Mouse (Mus musculus) hindbrain, embryonic 15.5 days (tissue): Measurements from ENCODE around the gene Foxn3. TPM values are rescaled to one million over a fixed set of nuclear protein-coding genes. Genes with fewer than 3 reads are reported as not detected.
A peak's percentile ranks its signal among the peaks of the same experiment; 100 is the strongest.

Experiments
- ATAC-seq: fragments of 200-750 bp; cut with Nextera tagmentation; 2 replicates; pipeline ENCODE4 v1.8.0; 2017; ENCODE audit warnings: low read depth, moderate number of reproducible peaks, moderate TSS enrichment; ENCODE audit not compliant: low FRiP score
- H3K27ac ChIP-seq: fragments of 300-500 bp; sonication (generic); replicated peaks from 2 replicates; pipeline ENCODE4 v1.5.1; 2015; ENCODE audit warnings: mild to moderate bottlenecking, inconsistent platforms
- H3K27me3 ChIP-seq: fragments of 300-500 bp; sonication (generic); 2 replicates; pipeline ENCODE4 v1.6.1; 2015; ENCODE audit warnings: control low read depth, inconsistent platforms
- H3K36me3 ChIP-seq: fragments of 300-500 bp; sonication (generic); 2 replicates; pipeline ENCODE4 v1.6.1; 2015; ENCODE audit warnings: control low read depth, inconsistent platforms
- H3K4me1 ChIP-seq: fragments of 300-500 bp; sonication (generic); replicated peaks from 2 replicates; pipeline ENCODE4 v1.6.1; 2015; ENCODE audit warnings: control low read depth, inconsistent platforms
- H3K4me2 ChIP-seq: fragments of 300-500 bp; sonication (generic); 2 replicates; pipeline ENCODE4 v1.6.1; 2015; ENCODE audit warnings: moderate library complexity, mild to moderate bottlenecking, inconsistent platforms
- H3K4me3 ChIP-seq: fragments of 300-500 bp; sonication (generic); 2 replicates; pipeline ENCODE4 v1.5.1; 2015; ENCODE audit warnings: mild to moderate bottlenecking, inconsistent platforms
- H3K9ac ChIP-seq: fragments of 300-500 bp; sonication (generic); 2 replicates; pipeline ENCODE4 v1.6.1; 2015; ENCODE audit warnings: inconsistent platforms
- H3K9me3 ChIP-seq: fragments of 300-500 bp; sonication (generic); 2 replicates; pipeline ENCODE4 v1.6.1; 2016; ENCODE audit warnings: control low read depth, inconsistent platforms
- WGBS: fragments of 180-500 bp; shearing (Covaris S2); methylation state at CpG from one replicate; pipeline ENCODE4 v1.1.7; 2015; 5-methylcytosine and 5-hydroxymethylcytosine counted together
- polyA plus RNA-seq: library from polyadenylated mRNA; unstranded; fragments of >200 nt; fragmentation: Nextera tagmentation; extraction: Ambion mirVana; gene quantifications from 2 replicates; pipeline ENCODE4 v1.2.1, GENCODE M21; 2015

Foxn3 gene
- polyA plus RNA-seq, 1 experiment from 2014 or later: 78.1 TPM

GRCm38 (mm10) chr12:99518126-99518525 lies 45.3 kb downstream of the Foxn3 start:
- no peak for ATAC-seq
- H3K9ac ChIP-seq: no peak overlapping the region
- 87% methylated on average over 12 of the region's 12 CpGs for WGBS

GRCm38 (mm10) chr12:99517296-99517695 lies 46.1 kb downstream of the Foxn3 start:
- H3K27me3 ChIP-seq: no peaks in the 10 kb centered on the region
- H3K9me3 ChIP-seq: no peaks in the 10 kb centered on the region
- 93% methylated on average over 5 of the region's 5 CpGs for WGBS
- H3K4me1 ChIP-seq: peaks cover 18% of the 10 kb centered on the region
- H3K27ac ChIP-seq: no peak overlapping the region
- H3K36me3 ChIP-seq: no peaks in the 10 kb centered on the region
- no peak overlapping the region for H3K4me3 ChIP-seq
- H3K4me2 ChIP-seq: no peak overlapping the region
- ATAC-seq: no peak
- H3K9ac ChIP-seq: no peak overlapping the region

More at GRCm38 (mm10) chr12:99518126-99518525, 45.3 kb downstream of the Foxn3 start:
- no peaks in the 10 kb centered on the region for H3K36me3 ChIP-seq
- H3K4me3 ChIP-seq: no peak overlapping the region
- H3K27ac ChIP-seq: no peak overlapping the region
- H3K27me3 ChIP-seq: no peaks in the 10 kb centered on the region
- peaks cover 18% of the 10 kb centered on the region for H3K4me1 ChIP-seq
- no peak overlapping the region for H3K4me2 ChIP-seq
- no peaks in the 10 kb centered on the region for H3K9me3 ChIP-seq

GRCm38 (mm10) chr12:99515481-99515880 lies 47.9 kb downstream of the Foxn3 start:
- WGBS: 80% methylated on average over 3 of the region's 3 CpGs
- Histone ChIP-seq H3K36me3 (no peaks in the 10 kb centered on the region), H3K4me1 (peaks cover 18% of the 10 kb centered on the region), H3K27me3 (no peaks in the 10 kb centered on the region), H3K4me2 (no peak overlapping the region), H3K4me3 (no peak overlapping the region), H3K9ac (no peak overlapping the region), H3K9me3 (no peaks in the 10 kb centered on the region), H3K27ac (no peak overlapping the region)
- no peak for ATAC-seq

- Histone ChIP-seq H3K4me3 (no peak overlapping the region), H3K4me1 (no peaks in the 10 kb centered on the region), H3K27me3 (no peaks in the 10 kb centered on the region), H3K4me2 (no peak overlapping the region), H3K36me3 (no peaks in the 10 kb centered on the region), H3K27ac (no peak overlapping the region), H3K9ac (no peak overlapping the region), H3K9me3 (no peaks in the 10 kb centered on the region)
- 96% methylated on average over 5 of the region's 5 CpGs for WGBS
- no peak for ATAC-seq
Observed at GRCm38 (mm10) chr12:99511644-99512043, 51.7 kb downstream of the Foxn3 start.

- no peak for ATAC-seq
- H3K4me3 ChIP-seq: no peak overlapping the region
- H3K27me3 ChIP-seq: no peaks in the 10 kb centered on the region
- no peak overlapping the region for H3K4me2 ChIP-seq
- no peaks in the 10 kb centered on the region for H3K4me1 ChIP-seq
- 48% methylated on average over 5 of the region's 5 CpGs for WGBS
- no peaks in the 10 kb centered on the region for H3K9me3 ChIP-seq
- H3K9ac ChIP-seq: no peak overlapping the region
- H3K36me3 ChIP-seq: no peaks in the 10 kb centered on the region
- no peak overlapping the region for H3K27ac ChIP-seq
Observed at GRCm38 (mm10) chr12:99510759-99511158, 52.6 kb downstream of the Foxn3 start.

GRCm38 (mm10) chr12:99502225-99502624 lies 61.2 kb downstream of the Foxn3 start:
- no peak overlapping the region for H3K9ac ChIP-seq
- H3K27me3 ChIP-seq: no peaks in the 10 kb centered on the region
- H3K9me3 ChIP-seq: no peaks in the 10 kb centered on the region
- no peak for ATAC-seq
- WGBS: 94% methylated on average over 4 of the region's 4 CpGs
- H3K4me2 ChIP-seq: no peak overlapping the region
- no peaks in the 10 kb centered on the region for H3K36me3 ChIP-seq
- peaks cover 15% of the 10 kb centered on the region for H3K4me1 ChIP-seq
- H3K4me3 ChIP-seq: no peak overlapping the region
- H3K27ac ChIP-seq: no peak overlapping the region

- H3K27me3 ChIP-seq: no peaks in the 10 kb centered on the region
- no peaks in the 10 kb centered on the region for H3K36me3 ChIP-seq
- H3K4me2 ChIP-seq: peak overlapping the region; percentile 52
- no peak overlapping the region for H3K4me3 ChIP-seq
- H3K9me3 ChIP-seq: no peaks in the 10 kb centered on the region
- H3K4me1 ChIP-seq: peaks cover 15% of the 10 kb centered on the region
- no peak overlapping the region for H3K27ac ChIP-seq
- 20% methylated on average over 9 of the region's 9 CpGs for WGBS
- no peak overlapping the region for H3K9ac ChIP-seq
- peak; percentile 64 for ATAC-seq
Observed at GRCm38 (mm10) chr12:99498978-99499694, 64.2 kb downstream of the Foxn3 start.

- Histone ChIP-seq H3K9me3 (no peaks in the 10 kb centered on the region), H3K36me3 (no peaks in the 10 kb centered on the region), H3K27ac (peak overlapping the region; percentile 72), H3K27me3 (no peaks in the 10 kb centered on the region), H3K4me2 (peak overlapping the region; percentile 52), H3K9ac (peak overlapping the region; percentile 18; the same call in 1 of the 2 replicates), H3K4me1 (peaks cover 15% of the 10 kb centered on the region), H3K4me3 (peak overlapping the region; percentile 19)
- peak; percentile 19; the same call in 1 of the 2 replicates for ATAC-seq
- 19% methylated on average over 18 of the region's 18 CpGs for WGBS
Observed at GRCm38 (mm10) chr12:99498189-99498977, 65.0 kb downstream of the Foxn3 start.

- Histone ChIP-seq H3K27me3 (no peaks in the 10 kb centered on the region), H3K4me3 (no peak overlapping the region), H3K9me3 (no peaks in the 10 kb centered on the region), H3K4me2 (no peak overlapping the region), H3K27ac (no peak overlapping the region), H3K36me3 (no peaks in the 10 kb centered on the region), H3K4me1 (peaks cover 15% of the 10 kb centered on the region), H3K9ac (no peak overlapping the region)
- no peak for ATAC-seq
- WGBS: 83% methylated on average over 3 of the region's 3 CpGs
Observed at GRCm38 (mm10) chr12:99496945-99497344, 66.4 kb downstream of the Foxn3 start.

GRCm38 (mm10) chr12:99490216-99490615 lies 73.2 kb downstream of the Foxn3 start:
- H3K4me1 ChIP-seq: 0 out of 2 replicates have a peak, but pooled peaks cover 7% of the 10 kb centered on the region
- no peak overlapping the region for H3K4me3 ChIP-seq
- no peak overlapping the region for H3K27ac ChIP-seq
- no peaks in the 10 kb centered on the region for H3K27me3 ChIP-seq
- WGBS: 87% methylated on average over 6 of the region's 6 CpGs
- H3K4me2 ChIP-seq: no peak overlapping the region
- no peaks in the 10 kb centered on the region for H3K9me3 ChIP-seq
- H3K36me3 ChIP-seq: no peaks in the 10 kb centered on the region
- no peak for ATAC-seq
- no peak overlapping the region for H3K9ac ChIP-seq

GRCm38 (mm10) chr12:99489001-99489592 lies 74.3 kb downstream of the Foxn3 start:
- Histone ChIP-seq H3K4me1 (0 out of 2 replicates have a peak, but pooled peaks cover 7% of the 10 kb centered on the region), H3K9ac (no peak overlapping the region), H3K27ac (no peak overlapping the region), H3K4me2 (no peak overlapping the region), H3K27me3 (no peaks in the 10 kb centered on the region), H3K36me3 (no peaks in the 10 kb centered on the region), H3K4me3 (no peak overlapping the region), H3K9me3 (no peaks in the 10 kb centered on the region)
- ATAC-seq: no peak
- WGBS: 85% methylated on average over 4 of the region's 4 CpGs

- no peaks in the 10 kb centered on the region for H3K9me3 ChIP-seq
- H3K9ac ChIP-seq: no peak overlapping the region
- H3K27ac ChIP-seq: no peak overlapping the region
- H3K27me3 ChIP-seq: no peaks in the 10 kb centered on the region
- H3K36me3 ChIP-seq: no peaks in the 10 kb centered on the region
- H3K4me3 ChIP-seq: no peak overlapping the region
- ATAC-seq: no peak
- H3K4me2 ChIP-seq: no peak overlapping the region
- 97% methylated on average over 3 of the region's 3 CpGs for WGBS
- H3K4me1 ChIP-seq: no peaks in the 10 kb centered on the region
Observed at GRCm38 (mm10) chr12:99480372-99480771, 83.0 kb downstream of the Foxn3 start.
